Mouse (Mus musculus): ENCODE results near the gene Mia3.
"Not testable (repeated sequence)": the region's sequence is repeated elsewhere in the genome, so short reads cannot be mapped to it uniquely, and the experiment has no call there.

The Mia3 gene

GRCm38 (mm10) chr1:183344886-183345816 is 24.2 kb downstream of the Mia3 start:
- DNase-seq (ENCODE audit: low spot score): peak; percentile 86

- not testable (repeated sequence) for DNase-seq (ENCODE audit: low spot score)
These were observed 26.5 kb downstream of the Mia3 start for GRCm38 (mm10) chr1:183342902-183343301.

GRCm38 (mm10) chr1:183327171-183327570 is 42.2 kb downstream of the Mia3 start:
- DNase-seq (ENCODE audit: low spot score): no peak

GRCm38 (mm10) chr1:183324433-183324832 is 44.9 kb downstream of the Mia3 start:
- no peak for DNase-seq (ENCODE audit: low spot score)

- DNase-seq (ENCODE audit: low spot score): no peak
These were observed 45.4 kb downstream of the Mia3 start for GRCm38 (mm10) chr1:183323923-183324322.

- DNase-seq (ENCODE audit: low spot score): not testable (repeated sequence)
These were observed 46.9 kb downstream of the Mia3 start for GRCm38 (mm10) chr1:183322496-183322895.

GRCm38 (mm10) chr1:183320708-183321107 is 48.6 kb downstream of the Mia3 start:
- DNase-seq (ENCODE audit: low spot score): no peak

GRCm38 (mm10) chr1:183315783-183316182 is 53.6 kb downstream of the Mia3 start:
- DNase-seq (ENCODE audit: low spot score): no peak

- no peak for DNase-seq (ENCODE audit: low spot score)
These were observed 57.3 kb downstream of the Mia3 start for GRCm38 (mm10) chr1:183312076-183312475.

GRCm38 (mm10) chr1:183309601-183310000 is 59.8 kb downstream of the Mia3 start:
- DNase-seq (ENCODE audit: low spot score): not testable (repeated sequence)

GRCm38 (mm10) chr1:183308476-183308875 is 60.9 kb downstream of the Mia3 start:
- DNase-seq (ENCODE audit: low spot score): no peak

GRCm38 (mm10) chr1:183307555-183307954 is 61.8 kb downstream of the Mia3 start:
- DNase-seq (ENCODE audit: low spot score): no peak

- DNase-seq (ENCODE audit: low spot score): peak; percentile 76
These were observed 70.2 kb downstream of the Mia3 start for GRCm38 (mm10) chr1:183299161-183299560.

- peak; percentile 56 for DNase-seq (ENCODE audit: low spot score)
These were observed 71.4 kb downstream of the Mia3 start for GRCm38 (mm10) chr1:183297886-183298489.

- no peak for DNase-seq (ENCODE audit: low spot score)
These were observed 71.9 kb downstream of the Mia3 start for GRCm38 (mm10) chr1:183297473-183297885.

GRCm38 (mm10) chr1:183296877-183297383 is 72.4 kb downstream of the Mia3 start, which contains the start of gene Brox:
TSS of gene Brox (minus strand) at chr1:183297269.
- DNase-seq (ENCODE audit: low spot score): peak; percentile 97

- DNase-seq (ENCODE audit: low spot score): no peak
These were observed 72.9 kb downstream of the Mia3 start, which contains the start of gene Aida for GRCm38 (mm10) chr1:183296465-183296864. TSS of gene Aida (plus strand) at chr1:183296590.

GRCm38 (mm10) chr1:183289576-183289975 is 79.8 kb downstream of the Mia3 start:
- no peak for DNase-seq (ENCODE audit: low spot score)

GRCm38 (mm10) chr1:183288351-183288750 is 81.0 kb downstream of the Mia3 start:
- no peak for DNase-seq (ENCODE audit: low spot score)

Measured in spleen, adult 12 weeks (tissue).